Mouse (Mus musculus) olfactory bulb, adult 2 months (tissue): Measurements from ENCODE around the gene Mtus2. TPM values are rescaled to one million over a fixed set of nuclear protein-coding genes. Genes with fewer than 3 reads are reported as not detected.

ENCODE experiments used
- H3K27ac ChIP-seq: fragments of 200-500 bp; 2 replicates; pipeline ENCODE4 v1.5.1; 2012; ENCODE audit warnings: low read depth, low read length; ENCODE audit not compliant: insufficient read depth
- H3K4me1 ChIP-seq: fragments of 200-500 bp; 2 replicates; pipeline ENCODE4 v1.6.1; 2012; ENCODE audit warnings: low read length; ENCODE audit not compliant: control insufficient read depth, insufficient read depth
- H3K4me3 ChIP-seq: fragments of 200-500 bp; 2 replicates; pipeline ENCODE4 v1.5.1; 2012; ENCODE audit warnings: mild to moderate bottlenecking, low read depth, low read length, moderate library complexity; ENCODE audit not compliant: insufficient read depth
- CTCF ChIP-seq: fragments of 200-500 bp; IDR thresholded peaks from 2 replicates; pipeline ENCODE4 v1.5.1; 2012; ENCODE audit warnings: low read depth, mild to moderate bottlenecking, low read length, moderate library complexity; ENCODE audit not compliant: insufficient read depth
- POLR2A ChIP-seq: fragments of 200-500 bp; IDR thresholded peaks from 2 replicates; pipeline ENCODE4 v1.6.1; 2012; ENCODE audit warnings: mild to moderate bottlenecking, low read depth, low read length, moderate library complexity; ENCODE audit not compliant: insufficient read depth
- WGBS: fragments of 180-500 bp; shearing (Covaris S2); methylation state at CpG from one replicate; pipeline ENCODE4 v1.1.7; 2018; 5-methylcytosine and 5-hydroxymethylcytosine counted together
- polyA plus RNA-seq: library from polyadenylated mRNA; stranded (reverse); fragments of >200 nt; gene quantifications from 2 replicates; pipeline ENCODE4 v1.2.4, GENCODE M21; 2012; ENCODE audit warnings: low replicate concordance; ENCODE audit not compliant: missing spikeins, insufficient read depth, insufficient read length

Mtus2 gene
- polyA plus RNA-seq, 1 experiment: not detected

- TF ChIP-seq CTCF (no peak), POLR2A (no peak)
- no peak overlapping the region for H3K4me3 ChIP-seq
- no peak overlapping the region for H3K27ac ChIP-seq
- WGBS: 80% methylated on average over 11 of the region's 11 CpGs
- H3K4me1 ChIP-seq: peaks cover 3% of the 10 kb centered on the region; the same call in 1 of the 2 replicates
These were observed 60.3 kb downstream of the Mtus2 start for GRCm38 (mm10) chr5:148017371-148017770.

- Histone ChIP-seq H3K27ac (no peak overlapping the region), H3K4me3 (no peak overlapping the region), H3K4me1 (peaks cover 18% of the 10 kb centered on the region; the same call in 1 of the 2 replicates)
- WGBS: 90% methylated on average over 4 of the region's 4 CpGs
- TF ChIP-seq POLR2A (no peak), CTCF (no peak)
These were observed 65.7 kb downstream of the Mtus2 start for GRCm38 (mm10) chr5:148022784-148023183.

GRCm38 (mm10) chr5:148026401-148027349 is 69.6 kb downstream of the Mtus2 start:
- Histone ChIP-seq H3K4me3 (peak overlapping the region; percentile 3; the same call in 1 of the 2 replicates), H3K4me1 (peaks cover 19% of the 10 kb centered on the region; the same call in 1 of the 2 replicates), H3K27ac (0 out of 2 replicates have a peak overlapping the region, but pooled peaks have one; percentile 4)
- 40% methylated on average over 26 of the region's 26 CpGs for WGBS
- TF ChIP-seq CTCF (no peak), POLR2A (no peak)

DNA sequence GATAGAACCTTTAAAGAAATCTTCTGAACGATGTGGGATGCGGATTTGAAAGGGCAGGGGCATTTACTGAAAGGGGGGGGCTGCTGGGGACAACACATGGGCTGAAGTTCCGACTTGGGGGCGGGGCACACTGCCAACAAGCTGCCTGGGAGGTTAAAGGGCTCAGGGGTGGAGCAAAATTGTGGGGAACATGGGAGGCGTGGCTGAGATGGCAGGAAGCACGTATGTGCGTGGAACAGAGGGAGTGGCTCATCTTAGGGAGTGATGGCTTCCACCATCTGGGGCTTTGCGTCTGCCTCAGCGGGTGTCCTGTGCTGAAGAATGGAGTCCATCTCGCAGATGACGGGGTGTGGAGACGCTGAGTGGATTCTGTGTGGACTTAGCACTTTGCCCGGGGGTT is 70.9 kb downstream of the Mtus2 start:
- Histone ChIP-seq H3K4me3 (no peak overlapping the region), H3K27ac (no peak overlapping the region), H3K4me1 (peaks cover 19% of the 10 kb centered on the region; the same call in 1 of the 2 replicates)
- 70% methylated on average over 13 of the region's 13 CpGs for WGBS
- TF ChIP-seq CTCF (no peak), POLR2A (no peak)

DNA sequence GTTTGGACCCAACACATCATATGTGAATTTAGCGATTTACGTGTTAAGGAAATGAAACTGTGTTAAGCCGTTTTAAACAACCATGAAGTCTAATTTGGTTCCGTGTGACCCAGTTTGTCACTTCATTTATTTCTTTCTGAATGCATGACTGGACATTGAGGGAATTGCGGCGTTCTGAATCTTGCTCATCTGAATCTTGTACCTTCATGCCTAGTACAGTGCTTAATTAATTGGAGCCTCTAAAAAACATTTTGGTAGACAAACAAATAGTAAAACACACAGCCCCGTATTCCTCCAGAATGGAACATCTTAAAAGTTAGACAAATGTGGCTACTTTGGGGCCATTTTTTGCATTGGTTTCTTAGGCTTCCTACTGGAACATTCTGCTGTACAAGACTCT is 84.5 kb downstream of the Mtus2 start:
- WGBS: 90% methylated on average over 7 of the region's 7 CpGs

GRCm38 (mm10) chr5:148048200-148048599 is 91.1 kb downstream of the Mtus2 start:
- Histone ChIP-seq H3K4me1 (peaks cover 1% of the 10 kb centered on the region; the same call in 1 of the 2 replicates), H3K4me3 (no peak overlapping the region), H3K27ac (no peak overlapping the region)
- no peak for TF ChIP-seq CTCF
- no peak for TF ChIP-seq POLR2A
- WGBS: 85% methylated on average over 11 of the region's 11 CpGs

More for the DNA sequence above, 84.5 kb downstream of the Mtus2 start:
- Histone ChIP-seq H3K4me3 (no peak overlapping the region), H3K27ac (no peak overlapping the region), H3K4me1 (no peaks in the 10 kb centered on the region)
- no peak for TF ChIP-seq POLR2A
- TF ChIP-seq CTCF: no peak

DNA sequence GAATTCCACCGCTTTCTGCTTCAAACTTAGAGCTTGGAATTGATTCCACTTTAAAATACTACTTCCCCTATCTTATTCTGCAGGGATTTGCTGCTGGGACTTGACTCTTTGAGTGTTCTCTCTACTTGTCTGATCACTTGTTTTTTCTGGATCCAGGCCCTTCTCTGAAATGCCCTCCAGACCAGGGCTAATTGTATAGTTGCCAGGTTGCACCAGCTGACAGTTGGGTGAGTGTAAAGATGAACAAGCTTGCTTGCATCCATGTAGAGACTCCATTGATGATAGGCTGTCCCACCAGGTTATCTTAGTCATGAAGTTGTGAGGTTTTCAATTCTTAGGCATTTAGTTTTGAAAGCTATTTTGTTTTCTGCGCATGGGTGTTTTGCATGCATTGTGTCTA is 92.2 kb downstream of the Mtus2 start:
- WGBS: 93% methylated on average over 2 of the region's 2 CpGs
- peaks cover 3% of the 10 kb centered on the region; the same call in 1 of the 2 replicates for H3K4me1 ChIP-seq
- TF ChIP-seq POLR2A (no peak), CTCF (no peak)
- no peak overlapping the region for H3K4me3 ChIP-seq
- H3K27ac ChIP-seq: no peak overlapping the region

DNA sequence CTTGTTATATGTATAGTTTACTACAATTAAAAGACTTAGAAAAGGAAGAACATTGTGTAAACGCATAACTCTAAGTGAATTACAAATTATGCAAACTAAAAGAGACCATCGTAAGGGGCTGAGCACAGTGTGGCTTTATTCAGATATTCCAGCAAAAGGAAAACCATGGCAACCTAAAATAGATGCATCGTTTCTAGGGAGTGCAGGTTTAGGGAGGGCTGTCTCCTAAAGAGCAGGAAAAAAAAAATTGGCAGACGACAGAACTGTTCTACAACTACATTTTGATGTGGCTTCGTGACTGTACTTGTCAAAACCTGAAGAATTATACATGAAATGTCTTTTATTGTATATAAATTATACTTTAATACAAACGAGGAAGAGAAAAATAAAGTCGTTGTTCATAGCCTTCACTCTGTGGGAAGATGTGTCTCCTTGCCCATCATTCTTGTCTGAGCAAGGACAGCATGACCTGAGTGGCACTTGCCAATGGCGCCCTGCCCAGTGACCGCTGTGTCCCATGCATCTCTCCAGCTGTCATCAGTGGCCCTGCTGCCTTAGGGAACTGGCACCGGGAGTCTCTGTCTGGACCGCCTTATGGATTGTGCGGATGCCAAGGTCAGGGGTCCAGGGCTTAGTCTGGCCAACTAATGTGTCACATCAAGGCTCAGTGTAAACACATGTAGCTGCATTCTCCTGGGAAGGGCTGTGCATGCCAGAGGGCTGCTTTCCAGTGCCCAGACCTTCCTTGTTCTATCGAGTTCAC is 95.9 kb downstream of the Mtus2 start:
- TF ChIP-seq POLR2A: no peak
- no peak for TF ChIP-seq CTCF
- H3K4me1 ChIP-seq: peaks cover 3% of the 10 kb centered on the region; the same call in 1 of the 2 replicates
- no peak overlapping the region for H3K4me3 ChIP-seq
- no peak overlapping the region for H3K27ac ChIP-seq
- 58% methylated on average over 13 of the region's 13 CpGs for WGBS
